Mouse (Mus musculus) intestine, embryonic 15.5 days (tissue): ENCODE results near the gene Ehbp1. TPM values are rescaled to one million over a fixed set of nuclear protein-coding genes. Genes with fewer than 3 reads are reported as not detected.

Experiments used
- ATAC-seq: fragments of 200-750 bp; cut with Nextera tagmentation; 2 replicates; pipeline ENCODE4 v1.8.0; 2017; ENCODE audit warnings: moderate TSS enrichment, moderate library complexity
- H3K27ac ChIP-seq: fragments of 300-500 bp; sonication (generic); 2 replicates; pipeline ENCODE4 v1.5.1; 2015; ENCODE audit warnings: mild to moderate bottlenecking, inconsistent platforms
- H3K27me3 ChIP-seq: fragments of 300-500 bp; sonication (generic); replicated peaks from 2 replicates; pipeline ENCODE4 v1.6.1; 2015; ENCODE audit warnings: inconsistent platforms
- H3K36me3 ChIP-seq: fragments of 300-500 bp; sonication (generic); 2 replicates; pipeline ENCODE4 v1.6.1; 2015; ENCODE audit warnings: inconsistent platforms
- H3K4me1 ChIP-seq: fragments of 300-500 bp; sonication (generic); replicated peaks from 2 replicates; pipeline ENCODE4 v1.6.1; 2015; ENCODE audit warnings: inconsistent platforms
- H3K4me2 ChIP-seq: fragments of 300-500 bp; sonication (generic); replicated peaks from 2 replicates; pipeline ENCODE4 v1.6.1; 2015; ENCODE audit warnings: mild to moderate bottlenecking, inconsistent platforms
- H3K4me3 ChIP-seq: fragments of 300-500 bp; sonication (generic); replicated peaks from 2 replicates; pipeline ENCODE4 v1.5.1; 2015; ENCODE audit warnings: inconsistent platforms
- H3K9ac ChIP-seq: fragments of 300-500 bp; sonication (generic); 2 replicates; pipeline ENCODE4 v1.6.1; 2015; ENCODE audit warnings: inconsistent platforms
- H3K9me3 ChIP-seq: fragments of 300-500 bp; sonication (generic); 2 replicates; pipeline ENCODE4 v1.6.1; 2016; ENCODE audit warnings: inconsistent platforms
- WGBS: fragments of 180-500 bp; shearing (Covaris S2); methylation state at CpG from one replicate; pipeline ENCODE4 v1.1.7; 2015; 5-methylcytosine and 5-hydroxymethylcytosine counted together
- polyA plus RNA-seq: library from polyadenylated mRNA; unstranded; fragments of >200 nt; fragmentation: Nextera tagmentation; extraction: Ambion mirVana; gene quantifications from 2 replicates; pipeline ENCODE4 v1.2.1, GENCODE M21; 2015

Ehbp1 gene
- polyA plus RNA-seq, 1 experiment from 2014 or later, result 8.8 TPM

GRCm38 (mm10) chr11:22206611-22207010, 135.5 kb downstream of the Ehbp1 start:
- Histone ChIP-seq H3K4me2 (no peak overlapping the region), H3K36me3 (no peaks in the 10 kb centered on the region), H3K4me1 (no peaks in the 10 kb centered on the region), H3K4me3 (no peak overlapping the region), H3K9me3 (no peaks in the 10 kb centered on the region), H3K27ac (no peak overlapping the region), H3K27me3 (no peaks in the 10 kb centered on the region), H3K9ac (no peak overlapping the region)
- no peak for ATAC-seq
- 50% methylated on average over 1 of the region's 1 CpGs for WGBS

- no peak for ATAC-seq
- H3K9ac ChIP-seq, result no peak overlapping the region
- 80% methylated on average over 2 of the region's 2 CpGs for WGBS
- H3K27ac ChIP-seq, result no peak overlapping the region
- H3K27me3 ChIP-seq, result no peaks in the 10 kb centered on the region
- no peak overlapping the region for H3K4me2 ChIP-seq
- no peaks in the 10 kb centered on the region for H3K4me1 ChIP-seq
- no peaks in the 10 kb centered on the region for H3K36me3 ChIP-seq
- H3K9me3 ChIP-seq, result no peaks in the 10 kb centered on the region
- H3K4me3 ChIP-seq, result no peak overlapping the region
Measured at GRCm38 (mm10) chr11:22206191-22206590, 135.9 kb downstream of the Ehbp1 start.

- Histone ChIP-seq H3K4me3 (no peak overlapping the region), H3K9me3 (no peaks in the 10 kb centered on the region), H3K4me2 (no peak overlapping the region), H3K9ac (no peak overlapping the region), H3K4me1 (no peaks in the 10 kb centered on the region), H3K27me3 (no peaks in the 10 kb centered on the region), H3K27ac (no peak overlapping the region), H3K36me3 (no peaks in the 10 kb centered on the region)
- ATAC-seq, result no peak
- 83% methylated on average over 5 of the region's 5 CpGs for WGBS
Measured at GRCm38 (mm10) chr11:22203413-22203812, 138.7 kb downstream of the Ehbp1 start.

GRCm38 (mm10) chr11:22201125-22201524, 141.0 kb downstream of the Ehbp1 start:
- 90% methylated on average over 8 of the region's 8 CpGs for WGBS
- no peak overlapping the region for H3K27ac ChIP-seq
- H3K9me3 ChIP-seq, result no peaks in the 10 kb centered on the region
- no peak overlapping the region for H3K4me2 ChIP-seq
- H3K4me3 ChIP-seq, result no peak overlapping the region
- no peaks in the 10 kb centered on the region for H3K36me3 ChIP-seq
- H3K9ac ChIP-seq, result no peak overlapping the region
- no peaks in the 10 kb centered on the region for H3K27me3 ChIP-seq
- H3K4me1 ChIP-seq, result no peaks in the 10 kb centered on the region
- ATAC-seq, result no peak

- Histone ChIP-seq H3K36me3 (no peaks in the 10 kb centered on the region), H3K4me3 (no peak overlapping the region), H3K27me3 (no peaks in the 10 kb centered on the region), H3K9me3 (no peaks in the 10 kb centered on the region), H3K27ac (no peak overlapping the region), H3K4me2 (no peak overlapping the region), H3K4me1 (no peaks in the 10 kb centered on the region), H3K9ac (no peak overlapping the region)
- ATAC-seq, result no peak
- WGBS, result 68% methylated on average over 3 of the region's 3 CpGs
Measured at GRCm38 (mm10) chr11:22199881-22200280, 142.2 kb downstream of the Ehbp1 start.

- H3K27me3 ChIP-seq, result no peaks in the 10 kb centered on the region
- H3K9me3 ChIP-seq, result no peaks in the 10 kb centered on the region
- no peak for ATAC-seq
- no peak overlapping the region for H3K4me2 ChIP-seq
- H3K27ac ChIP-seq, result no peak overlapping the region
- no peaks in the 10 kb centered on the region for H3K36me3 ChIP-seq
- H3K9ac ChIP-seq, result no peak overlapping the region
- H3K4me1 ChIP-seq, result no peaks in the 10 kb centered on the region
- 78% methylated on average over 6 of the region's 6 CpGs for WGBS
- no peak overlapping the region for H3K4me3 ChIP-seq
Measured at GRCm38 (mm10) chr11:22198406-22198805, 143.7 kb downstream of the Ehbp1 start.

- 85% methylated on average over 6 of the region's 6 CpGs for WGBS
- H3K9me3 ChIP-seq, result no peaks in the 10 kb centered on the region
- ATAC-seq, result no peak
Measured at GRCm38 (mm10) chr11:22197935-22198334, 144.2 kb downstream of the Ehbp1 start.

GRCm38 (mm10) chr11:22196776-22197175, 145.3 kb downstream of the Ehbp1 start:
- Histone ChIP-seq H3K4me1 (no peaks in the 10 kb centered on the region), H3K36me3 (no peaks in the 10 kb centered on the region), H3K9me3 (no peaks in the 10 kb centered on the region), H3K4me3 (no peak overlapping the region), H3K9ac (no peak overlapping the region), H3K4me2 (no peak overlapping the region), H3K27me3 (no peaks in the 10 kb centered on the region), H3K27ac (no peak overlapping the region)
- ATAC-seq, result no peak
- WGBS, result 67% methylated on average over 4 of the region's 4 CpGs

More at GRCm38 (mm10) chr11:22197935-22198334, 144.2 kb downstream of the Ehbp1 start:
- no peak overlapping the region for H3K4me2 ChIP-seq
- H3K4me3 ChIP-seq, result no peak overlapping the region
- no peak overlapping the region for H3K9ac ChIP-seq
- H3K4me1 ChIP-seq, result no peaks in the 10 kb centered on the region
- no peaks in the 10 kb centered on the region for H3K27me3 ChIP-seq
- no peaks in the 10 kb centered on the region for H3K36me3 ChIP-seq
- H3K27ac ChIP-seq, result no peak overlapping the region

GRCm38 (mm10) chr11:22194607-22195006, 147.5 kb downstream of the Ehbp1 start:
- Histone ChIP-seq H3K27me3 (no peaks in the 10 kb centered on the region), H3K9me3 (no peaks in the 10 kb centered on the region), H3K27ac (no peak overlapping the region), H3K4me3 (no peak overlapping the region), H3K36me3 (no peaks in the 10 kb centered on the region), H3K4me2 (no peak overlapping the region), H3K4me1 (no peaks in the 10 kb centered on the region), H3K9ac (no peak overlapping the region)
- 58% methylated on average over 3 of the region's 3 CpGs for WGBS
- ATAC-seq, result no peak

- 79% methylated on average over 3 of the region's 3 CpGs for WGBS
- Histone ChIP-seq H3K27ac (no peak overlapping the region), H3K9me3 (no peaks in the 10 kb centered on the region), H3K27me3 (no peaks in the 10 kb centered on the region), H3K4me2 (no peak overlapping the region), H3K4me1 (no peaks in the 10 kb centered on the region), H3K4me3 (no peak overlapping the region), H3K9ac (no peak overlapping the region), H3K36me3 (no peaks in the 10 kb centered on the region)
- no peak for ATAC-seq
Measured at GRCm38 (mm10) chr11:22190576-22190975, 151.5 kb downstream of the Ehbp1 start.

- Histone ChIP-seq H3K4me1 (no peaks in the 10 kb centered on the region), H3K27ac (no peak overlapping the region), H3K4me3 (no peak overlapping the region), H3K36me3 (no peaks in the 10 kb centered on the region), H3K27me3 (no peaks in the 10 kb centered on the region), H3K9me3 (no peaks in the 10 kb centered on the region), H3K4me2 (no peak overlapping the region), H3K9ac (no peak overlapping the region)
- WGBS, result 67% methylated on average over 3 of the region's 3 CpGs
- no peak for ATAC-seq
Measured at GRCm38 (mm10) chr11:22189970-22190369, 152.1 kb downstream of the Ehbp1 start.

GRCm38 (mm10) chr11:22181530-22182501, 160.3 kb downstream of the Ehbp1 start:
- Histone ChIP-seq H3K9ac (no peak overlapping the region), H3K36me3 (no peaks in the 10 kb centered on the region), H3K4me1 (no peaks in the 10 kb centered on the region), H3K4me2 (no peak overlapping the region), H3K9me3 (no peaks in the 10 kb centered on the region), H3K27ac (no peak overlapping the region), H3K4me3 (no peak overlapping the region), H3K27me3 (no peaks in the 10 kb centered on the region)
- ATAC-seq, result no peak
- 70% methylated on average over 8 of the region's 8 CpGs for WGBS

GRCm38 (mm10) chr11:22180146-22180545, 161.9 kb downstream of the Ehbp1 start:
- no peaks in the 10 kb centered on the region for H3K36me3 ChIP-seq
- H3K27ac ChIP-seq, result no peak overlapping the region
- H3K4me3 ChIP-seq, result no peak overlapping the region
- H3K27me3 ChIP-seq, result no peaks in the 10 kb centered on the region
- H3K4me1 ChIP-seq, result no peaks in the 10 kb centered on the region
- no peaks in the 10 kb centered on the region for H3K9me3 ChIP-seq
- ATAC-seq, result no peak
- H3K9ac ChIP-seq, result no peak overlapping the region
- H3K4me2 ChIP-seq, result no peak overlapping the region
